Mouse (Mus musculus): Measurements from ENCODE around the gene Gm16253.
"Not testable (repeated sequence)": the region's sequence is repeated elsewhere in the genome, so short reads cannot be mapped to it uniquely, and the experiment has no call there.

The Gm16253 gene

GRCm38 (mm10) chr3:96598156-96599068 is 21.6 kb downstream of the Gm16253 start:
- peak; percentile 61 for DNase-seq (ENCODE audit: low read depth, low spot score)

- DNase-seq (ENCODE audit: low read depth, low spot score), result no peak
Observed at GRCm38 (mm10) chr3:96599069-96599393, 22.2 kb downstream of the Gm16253 start.

- no peak for DNase-seq (ENCODE audit: low read depth, low spot score)
Observed at GRCm38 (mm10) chr3:96599411-96599810, 22.6 kb downstream of the Gm16253 start.

- peak; percentile 94 for DNase-seq (ENCODE audit: low read depth, low spot score)
Observed at GRCm38 (mm10) chr3:96600639-96601250, 24.0 kb downstream of the Gm16253 start, which contains the start of gene Lix1l. Lix1l (plus strand) TSS chr3:96601149.

GRCm38 (mm10) chr3:96601251-96601787 is 24.5 kb downstream of the Gm16253 start:
- DNase-seq (ENCODE audit: low read depth, low spot score), result peak; percentile 46

GRCm38 (mm10) chr3:96601941-96602703 is 25.3 kb downstream of the Gm16253 start:
- DNase-seq (ENCODE audit: low read depth, low spot score), result no peak

- DNase-seq (ENCODE audit: low read depth, low spot score), result no peak
Observed at GRCm38 (mm10) chr3:96602704-96603084, 25.9 kb downstream of the Gm16253 start.

GRCm38 (mm10) chr3:96603311-96603710 is 26.5 kb downstream of the Gm16253 start:
- DNase-seq (ENCODE audit: low read depth, low spot score), result no peak

- DNase-seq (ENCODE audit: low read depth, low spot score), result not testable (repeated sequence)
Observed at GRCm38 (mm10) chr3:96606007-96606406, 29.2 kb downstream of the Gm16253 start.

GRCm38 (mm10) chr3:96606618-96607017 is 29.8 kb downstream of the Gm16253 start:
- DNase-seq (ENCODE audit: low read depth, low spot score), result no peak

- no peak for DNase-seq (ENCODE audit: low read depth, low spot score)
Observed at GRCm38 (mm10) chr3:96617941-96618340, 41.2 kb downstream of the Gm16253 start.

GRCm38 (mm10) chr3:96623201-96623600 is 46.4 kb downstream of the Gm16253 start:
- no peak for DNase-seq (ENCODE audit: low read depth, low spot score)

GRCm38 (mm10) chr3:96629729-96630600 is 53.2 kb downstream of the Gm16253 start, which contains the start of gene Rbm8a:
Rbm8a (plus strand) TSS chr3:96629933.
- peak; percentile 99 for DNase-seq (ENCODE audit: low read depth, low spot score)

All from forelimb bud, embryonic 11.5 days (tissue).